Mouse (Mus musculus): ENCODE results near the gene Socs2. TPM values are rescaled to one million over a fixed set of nuclear protein-coding genes. Genes with fewer than 3 reads are reported as not detected.

Gene Socs2
- total and polyA plus RNA-seq, 3 experiments: 87.7 to 202 (median 136) TPM

DNA sequence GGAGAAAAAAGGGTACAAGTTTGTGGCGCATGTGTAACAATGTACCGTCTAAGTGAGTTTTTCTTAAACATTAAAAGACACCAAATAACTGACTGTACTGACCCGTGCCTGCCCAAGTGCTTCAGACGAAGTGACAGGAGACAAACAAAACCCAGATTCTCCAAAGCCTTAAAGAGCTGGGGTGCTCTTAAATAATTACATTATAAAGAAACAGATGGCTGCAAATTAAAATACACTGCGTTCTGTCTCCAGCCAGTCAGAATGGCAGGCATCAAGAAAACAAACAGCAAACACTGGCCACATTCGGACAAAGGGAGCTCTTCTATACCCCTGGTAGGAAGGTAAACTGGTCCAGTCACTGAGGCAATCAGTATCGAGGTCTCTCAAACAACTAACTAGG lies 49.7 kb downstream of the Socs2 start:
- DNase-seq (ENCODE audit: low spot score) (no peak), ATAC-seq (ENCODE audit: extremely low read depth, insufficient number of reproducible peaks, low FRiP score, poor library complexity, severe bottlenecking) (no peak)
- H3K27me3 ChIP-seq (ENCODE audit: insufficient read depth, low read length): peaks cover 16% of the 10 kb centered on the region
- no peaks in the 10 kb centered on the region for H3K36me3 ChIP-seq (replicated peaks)
- no peaks in the 10 kb centered on the region for H3K9me3 ChIP-seq (replicated peaks)
- no peak for TF ChIP-seq CTCF (IDR thresholded peaks at IDR 0.05; ENCODE audit: low read depth, low read length)
- TF ChIP-seq GATA2 (IDR thresholded peaks at IDR 0.05; ENCODE audit: borderline replicate concordance, low read depth, low read length): no peak
- no peak for TF ChIP-seq TAL1 (conservative IDR thresholded peaks at IDR 0.05; ENCODE audit: low read depth, low read length)
- TF ChIP-seq GATA1 (IDR thresholded peaks at IDR 0.05; ENCODE audit: borderline replicate concordance, low read length): no peak
- no peak for TF ChIP-seq POLR2AphosphoS5 (IDR thresholded peaks at IDR 0.05; ENCODE audit: insufficient replicate concordance, low read depth, low read length)
- H3K4me3 ChIP-seq (ENCODE audit: low read depth, low read length): no peak overlapping the region
- H3K4me1 ChIP-seq (ENCODE audit: insufficient read depth, low read depth, low read length): no peaks in the 10 kb centered on the region; the same call in 1 of the 2 replicates

DNA sequence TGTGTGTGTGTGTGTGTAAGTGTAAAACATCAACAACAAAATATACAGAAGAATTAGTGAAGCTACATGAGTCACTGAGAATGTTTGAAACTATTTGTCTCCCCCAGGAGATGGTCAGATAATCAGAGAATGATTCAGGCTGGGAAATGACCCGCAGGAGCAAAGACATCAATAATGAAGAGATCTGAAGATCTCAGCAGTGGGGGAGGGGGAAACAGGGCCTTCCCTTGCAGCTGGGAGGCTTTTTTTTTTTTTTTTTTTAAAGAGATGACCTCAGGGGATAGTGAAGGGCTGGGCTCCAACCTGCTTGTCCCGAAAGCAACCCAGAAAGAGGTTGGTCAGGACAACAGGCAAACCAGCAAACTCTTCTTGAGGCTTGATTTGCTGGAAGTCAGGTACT lies 54.7 kb downstream of the Socs2 start:
- peaks cover 22% of the 10 kb centered on the region for H3K27me3 ChIP-seq (ENCODE audit: insufficient read depth, low read length)
- DNase-seq (ENCODE audit: low spot score) (no peak), ATAC-seq (ENCODE audit: extremely low read depth, insufficient number of reproducible peaks, low FRiP score, poor library complexity, severe bottlenecking) (no peak)
- TF ChIP-seq POLR2AphosphoS5 (IDR thresholded peaks at IDR 0.05; ENCODE audit: insufficient replicate concordance, low read depth, low read length) (no peak), TAL1 (conservative IDR thresholded peaks at IDR 0.05; ENCODE audit: low read depth, low read length) (no peak), GATA1 (IDR thresholded peaks at IDR 0.05; ENCODE audit: borderline replicate concordance, low read length) (no peak), CTCF (IDR thresholded peaks at IDR 0.05; ENCODE audit: low read depth, low read length) (no peak), GATA2 (IDR thresholded peaks at IDR 0.05; ENCODE audit: borderline replicate concordance, low read depth, low read length) (no peak)
- no peaks in the 10 kb centered on the region for H3K36me3 ChIP-seq (replicated peaks)
- H3K4me1 ChIP-seq (ENCODE audit: insufficient read depth, low read depth, low read length): peaks cover 11% of the 10 kb centered on the region; the same call in 1 of the 2 replicates
- H3K4me3 ChIP-seq (ENCODE audit: low read depth, low read length): no peak overlapping the region
- no peaks in the 10 kb centered on the region for H3K9me3 ChIP-seq (replicated peaks)

DNA sequence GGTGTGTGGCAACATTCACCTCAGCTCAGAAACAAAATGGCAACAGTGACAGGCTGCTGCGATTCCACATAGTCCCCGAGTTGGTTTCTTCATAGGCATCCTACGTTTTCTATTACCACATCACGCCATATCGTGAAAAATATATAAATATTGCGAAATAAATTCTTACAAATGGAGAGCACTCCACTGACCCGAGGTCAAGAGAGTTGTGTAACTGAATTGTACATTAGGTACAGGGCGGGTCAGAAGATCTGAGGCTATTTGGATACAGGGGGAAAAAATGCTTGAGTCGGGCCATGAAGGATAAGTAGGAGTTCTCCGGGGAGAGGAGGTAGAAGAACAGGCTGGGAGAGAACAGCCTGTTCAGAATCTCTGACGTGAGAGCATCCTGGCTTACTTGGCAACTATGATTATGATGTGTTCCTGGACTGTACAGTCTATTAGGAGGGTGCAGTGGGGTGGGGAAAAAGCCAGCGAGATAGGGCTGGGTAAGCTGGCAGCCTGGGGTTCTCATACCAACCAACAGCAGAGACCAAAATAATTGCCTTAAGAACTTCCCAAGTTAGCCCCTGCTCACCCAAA lies 55.6 kb downstream of the Socs2 start:
- no peak for ATAC-seq (ENCODE audit: extremely low read depth, insufficient number of reproducible peaks, low FRiP score, poor library complexity, severe bottlenecking)
- Histone ChIP-seq H3K4me1 (ENCODE audit: insufficient read depth, low read depth, low read length) (peaks cover 13% of the 10 kb centered on the region; the same call in 1 of the 2 replicates), H3K9me3 (replicated peaks) (no peaks in the 10 kb centered on the region), H3K27me3 (ENCODE audit: insufficient read depth, low read length) (peaks cover 22% of the 10 kb centered on the region), H3K4me3 (ENCODE audit: low read depth, low read length) (no peak overlapping the region), H3K36me3 (replicated peaks) (no peaks in the 10 kb centered on the region)
- DNase-seq (ENCODE audit: low spot score): no peak
- TF ChIP-seq TAL1 (conservative IDR thresholded peaks at IDR 0.05; ENCODE audit: low read depth, low read length) (no peak), POLR2AphosphoS5 (IDR thresholded peaks at IDR 0.05; ENCODE audit: insufficient replicate concordance, low read depth, low read length) (no peak), GATA1 (IDR thresholded peaks at IDR 0.05; ENCODE audit: borderline replicate concordance, low read length) (no peak), CTCF (IDR thresholded peaks at IDR 0.05; ENCODE audit: low read depth, low read length) (no peak), GATA2 (IDR thresholded peaks at IDR 0.05; ENCODE audit: borderline replicate concordance, low read depth, low read length) (no peak)

DNA sequence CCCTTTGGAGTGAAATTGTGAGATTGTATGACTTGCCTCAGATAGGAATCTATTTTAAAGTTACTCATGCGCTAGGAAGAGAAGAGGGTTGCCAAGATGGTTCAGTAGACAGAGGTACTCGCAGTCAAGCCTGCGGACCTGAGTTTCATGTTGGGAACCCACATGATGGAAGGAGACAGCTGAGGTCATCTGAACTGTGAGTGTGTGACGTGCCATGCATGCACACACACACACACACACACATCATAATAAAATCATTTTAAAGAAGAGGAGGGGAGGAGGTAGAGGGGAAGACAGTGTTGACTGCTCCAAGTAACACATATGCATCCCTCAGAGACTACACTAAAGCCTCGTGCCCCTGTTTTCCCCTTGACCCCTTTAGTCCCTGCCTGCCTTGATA lies 56.9 kb downstream of the Socs2 start:
- H3K9me3 ChIP-seq (replicated peaks): no peaks in the 10 kb centered on the region
- H3K36me3 ChIP-seq (replicated peaks): no peaks in the 10 kb centered on the region
- DNase-seq (ENCODE audit: low spot score) (no peak), ATAC-seq (ENCODE audit: extremely low read depth, insufficient number of reproducible peaks, low FRiP score, poor library complexity, severe bottlenecking) (no peak)
- peaks cover 26% of the 10 kb centered on the region for H3K27me3 ChIP-seq (ENCODE audit: insufficient read depth, low read length)
- peaks cover 13% of the 10 kb centered on the region; the same call in 1 of the 2 replicates for H3K4me1 ChIP-seq (ENCODE audit: insufficient read depth, low read depth, low read length)
- no peak for TF ChIP-seq CTCF (IDR thresholded peaks at IDR 0.05; ENCODE audit: low read depth, low read length)
- TF ChIP-seq POLR2AphosphoS5 (IDR thresholded peaks at IDR 0.05; ENCODE audit: insufficient replicate concordance, low read depth, low read length): no peak
- TF ChIP-seq GATA2 (IDR thresholded peaks at IDR 0.05; ENCODE audit: borderline replicate concordance, low read depth, low read length): no peak
- no peak for TF ChIP-seq GATA1 (IDR thresholded peaks at IDR 0.05; ENCODE audit: borderline replicate concordance, low read length)
- TF ChIP-seq TAL1 (conservative IDR thresholded peaks at IDR 0.05; ENCODE audit: low read depth, low read length): no peak
- H3K4me3 ChIP-seq (ENCODE audit: low read depth, low read length): no peak overlapping the region

DNA sequence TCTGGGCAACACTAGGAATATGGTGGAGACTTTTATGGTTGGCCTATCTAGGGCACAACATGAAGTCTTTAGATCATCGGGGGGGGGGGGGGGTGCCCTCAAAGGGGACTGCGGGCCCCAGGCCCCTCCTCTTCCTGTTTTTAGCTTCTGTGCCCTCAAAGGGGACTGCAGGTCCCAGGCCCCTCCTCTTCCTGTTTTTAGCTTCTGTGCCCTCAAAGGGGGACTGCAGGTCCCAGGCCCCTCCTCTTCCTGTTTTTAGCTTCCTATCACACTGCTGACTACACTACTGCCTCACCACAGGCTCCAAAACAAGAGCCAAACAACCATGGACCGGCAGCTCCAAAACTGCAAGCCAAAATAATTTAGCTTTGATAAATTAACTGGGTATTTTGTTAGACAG lies 59.3 kb downstream of the Socs2 start:
- ATAC-seq (ENCODE audit: extremely low read depth, insufficient number of reproducible peaks, low FRiP score, poor library complexity, severe bottlenecking): peak; percentile 45; the same call in 1 of the 2 replicates

DNA sequence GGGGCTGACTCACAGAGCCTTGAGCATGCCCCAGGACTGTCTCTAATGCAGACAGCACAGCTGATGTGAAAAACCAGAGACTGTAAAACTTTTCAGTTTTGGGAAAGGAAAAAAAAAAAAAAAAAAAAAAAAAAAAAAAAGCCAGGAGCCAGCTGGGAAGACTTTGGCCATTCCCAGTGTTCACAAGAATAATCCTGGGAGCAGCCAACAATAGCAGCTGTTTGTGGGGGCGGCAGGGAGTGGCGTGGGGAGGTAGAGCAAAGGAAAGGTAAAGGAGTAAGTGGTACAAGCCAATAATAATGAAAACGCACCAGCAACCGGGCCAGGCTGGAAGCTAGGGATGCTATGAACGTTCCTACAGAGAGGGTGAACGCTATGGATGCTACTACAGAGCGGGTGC lies 60.3 kb downstream of the Socs2 start:
- no peaks in the 10 kb centered on the region for H3K9me3 ChIP-seq (replicated peaks)
- DNase-seq (ENCODE audit: low spot score): no peak
- no peak overlapping the region for H3K4me3 ChIP-seq (ENCODE audit: low read depth, low read length)
- H3K4me1 ChIP-seq (ENCODE audit: insufficient read depth, low read depth, low read length): peaks cover 13% of the 10 kb centered on the region; the same call in 1 of the 2 replicates
- no peak for TF ChIP-seq CTCF (IDR thresholded peaks at IDR 0.05; ENCODE audit: low read depth, low read length)
- no peak for TF ChIP-seq TAL1 (conservative IDR thresholded peaks at IDR 0.05; ENCODE audit: low read depth, low read length)
- no peak for TF ChIP-seq GATA2 (IDR thresholded peaks at IDR 0.05; ENCODE audit: borderline replicate concordance, low read depth, low read length)
- TF ChIP-seq POLR2AphosphoS5 (IDR thresholded peaks at IDR 0.05; ENCODE audit: insufficient replicate concordance, low read depth, low read length): no peak
- no peak for TF ChIP-seq GATA1 (IDR thresholded peaks at IDR 0.05; ENCODE audit: borderline replicate concordance, low read length)
- H3K36me3 ChIP-seq (replicated peaks): no peaks in the 10 kb centered on the region
- peaks cover 27% of the 10 kb centered on the region for H3K27me3 ChIP-seq (ENCODE audit: insufficient read depth, low read length)
- no peak for ATAC-seq (ENCODE audit: extremely low read depth, insufficient number of reproducible peaks, low FRiP score, poor library complexity, severe bottlenecking)

More for the DNA sequence above, 59.3 kb downstream of the Socs2 start:
- DNase-seq (ENCODE audit: low spot score): peak; percentile 7
- H3K9me3 ChIP-seq (replicated peaks): no peaks in the 10 kb centered on the region
- peaks cover 24% of the 10 kb centered on the region for H3K27me3 ChIP-seq (ENCODE audit: insufficient read depth, low read length)
- TF ChIP-seq GATA2 (IDR thresholded peaks at IDR 0.05; ENCODE audit: borderline replicate concordance, low read depth, low read length) (no peak), POLR2AphosphoS5 (IDR thresholded peaks at IDR 0.05; ENCODE audit: insufficient replicate concordance, low read depth, low read length) (no peak), CTCF (IDR thresholded peaks at IDR 0.05; ENCODE audit: low read depth, low read length) (no peak), TAL1 (conservative IDR thresholded peaks at IDR 0.05; ENCODE audit: low read depth, low read length) (no peak), GATA1 (IDR thresholded peaks at IDR 0.05; ENCODE audit: borderline replicate concordance, low read length) (no peak)
- no peaks in the 10 kb centered on the region for H3K36me3 ChIP-seq (replicated peaks)
- peaks cover 13% of the 10 kb centered on the region; the same call in 1 of the 2 replicates for H3K4me1 ChIP-seq (ENCODE audit: insufficient read depth, low read depth, low read length)
- no peak overlapping the region for H3K4me3 ChIP-seq (ENCODE audit: low read depth, low read length)

Measured in G1E (cell line).